Mouse (Mus musculus) lung, postnatal 0 days (tissue): ENCODE results near the gene Aes. TPM values are rescaled to one million over a fixed set of nuclear protein-coding genes. Genes with fewer than 3 reads are reported as not detected.

Experiments
- ATAC-seq: fragments of 200-750 bp; cut with Nextera tagmentation; 2 replicates; pipeline ENCODE4 v1.8.0; 2017; ENCODE audit warnings: moderate library complexity
- DNase-seq: peaks from one replicate; pipeline ENCODE4 v3.0.0-alpha.2; 2016; ENCODE audit warnings: low spot score
- H3K27ac ChIP-seq: fragments of 300-500 bp; sonication (generic); 2 replicates; pipeline ENCODE4 v1.5.1; 2014; ENCODE audit warnings: antibody characterized with exemption, mild to moderate bottlenecking, low read length, mixed read lengths
- H3K27me3 ChIP-seq: fragments of 300-500 bp; sonication (generic); replicated peaks from 2 replicates; pipeline ENCODE4 v1.6.1; 2014; ENCODE audit warnings: low read length, mixed read lengths; ENCODE audit not compliant: insufficient read depth
- H3K36me3 ChIP-seq: fragments of 300-500 bp; sonication (generic); 2 replicates; pipeline ENCODE4 v1.6.1; 2014; ENCODE audit warnings: low read length, mixed read lengths; ENCODE audit not compliant: insufficient read depth
- H3K4me1 ChIP-seq: fragments of 300-500 bp; sonication (generic); 2 replicates; pipeline ENCODE4 v1.6.1; 2014; ENCODE audit warnings: antibody characterized with exemption, low read depth, low read length, mixed read lengths; ENCODE audit not compliant: insufficient read depth
- H3K4me2 ChIP-seq: fragments of 300-500 bp; sonication (generic); replicated peaks from 2 replicates; pipeline ENCODE4 v1.6.1; 2014; ENCODE audit warnings: low read depth, mild to moderate bottlenecking, low read length, moderate library complexity, mixed read lengths
- H3K4me3 ChIP-seq: fragments of 300-500 bp; sonication (generic); 2 replicates; pipeline ENCODE4 v1.5.1; 2014; ENCODE audit warnings: low read depth, low read length
- H3K9ac ChIP-seq: fragments of 300-500 bp; sonication (generic); replicated peaks from 2 replicates; pipeline ENCODE4 v1.6.1; 2014; ENCODE audit warnings: low read depth, mild to moderate bottlenecking
- H3K9me3 ChIP-seq: fragments of 300-500 bp; sonication (generic); 2 replicates; pipeline ENCODE4 v1.6.1; 2016; ENCODE audit warnings: low read length, mixed read lengths
- CTCF ChIP-seq: IDR thresholded peaks from 2 replicates; pipeline ENCODE4 v1.5.1; 2016; ENCODE audit warnings: antibody characterized with exemption, mild to moderate bottlenecking
- EP300 ChIP-seq: IDR thresholded peaks from 2 replicates; pipeline ENCODE4 v1.6.1; 2016; ENCODE audit warnings: antibody characterized with exemption, mild to moderate bottlenecking, control low read depth
- WGBS: fragments of 180-500 bp; shearing (Covaris S2); extraction: QIAGEN DNeasy Blood & Tissue Kit; methylation state at CpG from one replicate; pipeline ENCODE4 v1.1.7; 2014; 5-methylcytosine and 5-hydroxymethylcytosine counted together
- polyA plus RNA-seq: library from polyadenylated mRNA; unstranded; fragments of >200 nt; fragmentation: Nextera tagmentation; extraction: Ambion mirVana; gene quantifications from 2 replicates; pipeline ENCODE4 v1.2.1, GENCODE M21; 2015

Aes gene
- polyA plus RNA-seq, 1 experiment from 2014 or later, result 473 TPM

- Histone ChIP-seq H3K27me3 (no peaks in the 10 kb centered on the region), H3K9ac (no peak overlapping the region), H3K9me3 (no peaks in the 10 kb centered on the region), H3K36me3 (no peaks in the 10 kb centered on the region), H3K4me3 (no peak overlapping the region), H3K4me2 (no peak overlapping the region), H3K4me1 (peaks cover 25% of the 10 kb centered on the region; the same call in 1 of the 2 replicates), H3K27ac (no peak overlapping the region)
- 90% methylated on average over 13 of the region's 13 CpGs for WGBS
- no peak for ATAC-seq
- no peak for DNase-seq
- TF ChIP-seq CTCF, result no peak
- TF ChIP-seq EP300, result no peak
Observed at GRCm38 (mm10) chr10:81546788-81547571, 12.3 kb upstream of the Aes start.

DNA sequence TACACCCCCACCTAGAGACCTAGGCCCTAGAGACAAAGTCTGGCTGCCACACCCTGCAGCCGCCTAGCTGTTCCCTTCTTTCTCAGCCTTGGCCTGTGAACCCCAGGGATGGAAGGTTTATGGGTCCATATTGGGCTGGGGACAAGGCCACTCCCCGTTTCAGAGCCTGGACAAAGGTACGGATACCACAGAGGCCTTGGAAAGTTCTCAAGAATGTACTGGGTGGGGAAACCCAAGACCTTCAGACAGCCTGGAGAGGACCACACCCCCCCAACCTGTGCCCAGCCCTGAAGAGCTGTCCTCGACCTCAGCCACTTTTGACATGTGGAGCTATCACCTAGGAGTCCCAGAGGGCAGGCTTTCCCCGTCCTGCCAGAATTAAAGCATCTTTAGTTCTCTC lies 10.3 kb upstream of the Aes start:
- Histone ChIP-seq H3K4me2 (no peak overlapping the region), H3K27ac (no peak overlapping the region; the same call in 1 of the 2 replicates), H3K4me1 (peaks cover 7% of the 10 kb centered on the region), H3K36me3 (no peaks in the 10 kb centered on the region), H3K27me3 (no peaks in the 10 kb centered on the region), H3K9ac (no peak overlapping the region), H3K4me3 (no peak overlapping the region), H3K9me3 (no peaks in the 10 kb centered on the region)
- no peak for ATAC-seq
- TF ChIP-seq EP300, result no peak
- WGBS, result 49% methylated on average over 5 of the region's 5 CpGs
- peak; percentile 52 for DNase-seq

DNA sequence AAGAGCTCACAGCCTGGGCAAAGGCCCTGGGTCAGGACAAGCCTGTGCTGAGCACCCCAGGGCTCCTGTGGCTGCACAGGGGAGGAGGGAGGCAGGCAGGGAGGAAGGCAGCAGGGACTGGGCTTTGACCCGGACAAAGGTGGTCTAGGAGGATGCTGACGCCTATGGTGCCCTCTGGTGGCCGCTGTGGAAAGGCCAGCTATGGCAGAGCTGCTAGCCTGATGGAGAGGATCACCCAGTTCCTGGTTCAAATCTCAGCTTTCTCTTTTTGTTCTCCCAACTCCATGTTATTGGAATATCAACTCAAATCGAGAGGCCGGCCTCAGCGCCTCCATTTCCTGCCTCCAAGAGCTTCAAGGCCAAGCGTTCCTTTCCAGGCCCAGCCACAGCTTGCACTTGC lies 9.0 kb upstream of the Aes start:
- H3K9me3 ChIP-seq, result no peaks in the 10 kb centered on the region
- no peak for TF ChIP-seq EP300
- TF ChIP-seq CTCF, result peak; percentile 83
- no peaks in the 10 kb centered on the region for H3K27me3 ChIP-seq
- H3K4me2 ChIP-seq, result no peak overlapping the region
- DNase-seq, result peak; percentile 59
- H3K9ac ChIP-seq, result no peak overlapping the region
- no peak overlapping the region for H3K27ac ChIP-seq
- 11% methylated on average over 7 of the region's 7 CpGs for WGBS
- H3K4me3 ChIP-seq, result no peak overlapping the region
- no peak for ATAC-seq
- no peaks in the 10 kb centered on the region for H3K36me3 ChIP-seq
- H3K4me1 ChIP-seq, result peaks cover 3% of the 10 kb centered on the region; the same call in 1 of the 2 replicates

GRCm38 (mm10) chr10:81551597-81552102 lies 7.6 kb upstream of the Aes start:
- Histone ChIP-seq H3K4me1 (peaks cover 3% of the 10 kb centered on the region; the same call in 1 of the 2 replicates), H3K9ac (no peak overlapping the region), H3K4me2 (no peak overlapping the region), H3K27ac (peak overlapping the region; percentile 57; the same call in 1 of the 2 replicates), H3K36me3 (no peaks in the 10 kb centered on the region), H3K9me3 (no peaks in the 10 kb centered on the region), H3K27me3 (no peaks in the 10 kb centered on the region), H3K4me3 (no peak overlapping the region)
- 2% methylated on average over 12 of the region's 12 CpGs for WGBS
- peak; percentile 70; the same call in 1 of the 2 replicates for TF ChIP-seq EP300
- peak; percentile 90 for TF ChIP-seq CTCF
- peak; percentile 98 for ATAC-seq
- peak; percentile 98 for DNase-seq

DNA sequence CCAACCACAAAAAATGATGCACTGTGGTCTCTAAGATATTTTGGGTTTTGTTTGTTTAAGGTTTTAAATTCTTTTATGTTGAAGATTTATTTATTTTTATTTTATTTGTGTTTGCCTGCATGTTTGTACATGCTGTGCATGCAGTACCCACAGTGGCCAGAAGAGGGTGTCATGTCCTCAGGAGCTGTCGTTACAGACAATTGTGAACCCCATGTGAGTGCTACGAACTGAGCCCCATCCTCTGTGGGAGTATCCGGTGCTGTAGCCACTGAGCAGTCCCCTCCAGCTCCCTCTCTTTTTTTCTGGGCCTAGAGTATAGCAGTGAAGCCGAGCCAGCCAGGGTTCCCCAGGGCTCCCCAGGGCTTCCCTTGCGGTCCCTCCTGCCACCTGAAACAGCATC lies 6.1 kb upstream of the Aes start:
- H3K4me3 ChIP-seq, result no peak overlapping the region
- no peak overlapping the region for H3K9ac ChIP-seq
- WGBS, result 89% methylated on average over 5 of the region's 5 CpGs
- DNase-seq (no peak), ATAC-seq (no peak)
- TF ChIP-seq EP300 (no peak), CTCF (peak; percentile 72)
- H3K4me2 ChIP-seq, result no peak overlapping the region
- no peak overlapping the region for H3K27ac ChIP-seq
- H3K27me3 ChIP-seq, result no peaks in the 10 kb centered on the region
- peaks cover 3% of the 10 kb centered on the region; the same call in 1 of the 2 replicates for H3K4me1 ChIP-seq
- H3K36me3 ChIP-seq, result no peaks in the 10 kb centered on the region
- no peaks in the 10 kb centered on the region for H3K9me3 ChIP-seq

DNA sequence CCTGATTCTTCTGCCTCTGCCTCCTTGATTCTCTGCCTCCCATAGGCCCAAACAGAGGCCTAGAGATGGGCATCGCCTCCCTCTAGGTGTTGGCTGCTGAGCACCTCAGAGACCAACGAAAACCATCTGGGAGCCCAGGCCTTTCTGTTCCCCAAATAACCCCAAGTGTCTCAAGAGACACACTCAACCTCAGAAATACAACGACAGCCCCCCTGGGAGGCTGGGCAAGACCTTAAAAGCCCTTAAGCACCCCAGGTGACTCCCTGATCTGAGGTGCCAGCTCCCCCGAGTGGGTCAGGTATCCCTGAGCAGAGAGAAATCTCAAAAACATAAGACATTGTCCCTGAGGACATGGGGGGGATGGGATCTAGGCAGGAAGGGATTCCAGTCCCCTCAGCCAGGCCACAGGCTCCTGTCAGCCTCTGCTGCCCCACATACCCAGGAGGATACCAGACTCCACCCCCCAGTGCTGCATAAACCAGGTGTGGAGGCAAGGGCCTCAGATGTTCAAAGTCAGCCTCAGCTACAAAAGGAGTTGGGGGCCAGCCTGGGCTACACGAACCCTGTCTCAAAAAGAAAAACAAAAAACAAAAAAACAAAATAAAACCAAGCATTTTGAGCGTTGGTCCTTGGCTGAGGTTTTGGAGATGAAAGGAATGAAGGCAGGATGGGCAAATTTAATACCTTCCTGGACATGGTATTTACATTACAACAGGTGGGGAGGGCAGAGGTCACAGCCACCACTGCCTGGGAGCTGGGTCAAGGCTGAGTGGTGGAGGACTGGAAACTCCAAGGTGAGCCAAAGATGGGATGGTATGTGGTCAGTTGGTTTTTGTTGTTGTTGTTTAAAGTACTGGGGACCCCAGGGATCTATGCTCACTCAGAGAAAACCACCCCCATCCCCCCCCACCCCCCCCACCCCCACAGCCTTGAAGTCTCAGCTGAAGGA lies 5.2 kb upstream of the Aes start:
- H3K4me3 ChIP-seq, result no peak overlapping the region
- no peaks in the 10 kb centered on the region for H3K27me3 ChIP-seq
- H3K36me3 ChIP-seq, result no peaks in the 10 kb centered on the region
- 76% methylated on average over 6 of the region's 6 CpGs for WGBS
- peaks cover 3% of the 10 kb centered on the region; the same call in 1 of the 2 replicates for H3K4me1 ChIP-seq
- DNase-seq, result no peak
- no peak for TF ChIP-seq CTCF
- no peak for TF ChIP-seq EP300
- ATAC-seq, result no peak
- no peak overlapping the region for H3K4me2 ChIP-seq
- no peak overlapping the region for H3K27ac ChIP-seq
- no peaks in the 10 kb centered on the region for H3K9me3 ChIP-seq
- H3K9ac ChIP-seq, result no peak overlapping the region
